Mouse (Mus musculus): Measurements from ENCODE around the gene Cdhr3. TPM values are rescaled to one million over a fixed set of nuclear protein-coding genes. Genes with fewer than 3 reads are reported as not detected.
A peak's percentile ranks its signal among the peaks of the same experiment; 100 is the strongest.
"Not testable (repeated sequence)": the region's sequence is repeated elsewhere in the genome, so short reads cannot be mapped to it uniquely, and the experiment has no call there.

Gene Cdhr3
- total RNA-seq, 2 experiments from 2014 or later = 1.2 to 1.6 TPM

- DNase-seq (ENCODE audit: low spot score in 2 of 2) = no peak
Measured at GRCm38 (mm10) chr12:33083362-33083761, 9.3 kb downstream of the Cdhr3 start.

GRCm38 (mm10) chr12:33076309-33076708, 16.4 kb downstream of the Cdhr3 start:
- no peak for DNase-seq (ENCODE audit: low spot score in 2 of 2)

DNA sequence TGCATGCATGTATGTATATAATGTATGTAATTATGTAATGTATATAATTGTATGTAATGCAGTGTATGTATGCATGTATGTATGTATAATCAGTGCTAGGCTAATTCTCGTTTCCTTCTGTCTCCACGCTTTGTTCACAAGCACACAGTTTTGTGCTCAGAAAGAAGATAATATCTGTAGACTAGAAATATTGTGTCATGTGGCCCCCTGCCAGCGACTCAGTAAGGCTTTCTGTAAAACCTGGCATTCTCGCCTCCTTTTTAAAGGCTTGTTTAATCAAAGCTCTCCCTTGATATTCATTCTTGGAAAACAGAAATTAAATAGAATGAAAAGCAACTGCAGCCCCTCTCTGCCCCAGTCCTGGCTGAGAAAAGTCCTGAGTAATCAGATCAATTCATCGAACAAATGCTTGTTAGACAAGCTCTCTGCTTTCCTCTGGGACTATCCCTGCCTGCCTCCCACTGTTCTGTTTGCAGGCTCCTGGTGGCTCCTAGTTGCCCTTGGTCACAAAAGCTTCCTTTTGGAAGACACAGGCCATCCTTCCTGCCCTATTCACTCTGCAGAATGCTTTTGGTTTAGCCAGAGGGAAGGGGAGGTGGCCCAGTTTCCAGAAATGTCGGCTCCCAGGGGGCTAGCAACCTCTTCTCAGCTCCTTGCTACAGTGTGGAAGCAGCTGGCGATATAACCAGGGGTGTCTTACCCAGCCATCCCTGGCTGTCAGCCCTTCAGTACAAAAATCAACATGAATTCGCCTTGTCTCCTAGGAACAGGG, 20.6 kb downstream of the Cdhr3 start:
- peak; percentile 31 to 36 for DNase-seq (ENCODE audit: low spot score in 2 of 2)

GRCm38 (mm10) chr12:33068977-33069376, 23.7 kb downstream of the Cdhr3 start:
- DNase-seq (ENCODE audit: low spot score in 2 of 2) = no peak

DNA sequence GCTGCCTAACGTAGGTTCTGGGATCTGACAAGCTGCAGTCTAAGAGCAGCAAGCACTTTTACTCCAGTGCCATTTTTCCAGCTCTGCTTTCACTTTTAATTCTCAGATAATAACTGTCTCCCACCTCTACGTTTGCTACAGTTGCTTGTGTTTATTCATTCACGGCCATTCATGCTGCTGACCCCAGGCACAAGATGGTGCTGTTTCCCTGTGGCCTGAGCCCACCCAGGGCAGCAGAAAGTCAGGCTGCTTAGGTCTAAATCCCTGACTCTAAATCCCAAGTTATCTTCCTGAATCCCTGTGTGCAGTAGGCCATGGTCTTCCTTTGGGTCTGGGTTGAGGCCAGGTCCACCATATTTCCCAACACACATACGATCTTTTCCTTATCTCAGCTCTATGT, 26.3 kb downstream of the Cdhr3 start:
- no peak for DNase-seq (ENCODE audit: low spot score in 2 of 2)

GRCm38 (mm10) chr12:33065162-33065561, 27.5 kb downstream of the Cdhr3 start:
- DNase-seq (ENCODE audit: low spot score in 2 of 2) = no peak

DNA sequence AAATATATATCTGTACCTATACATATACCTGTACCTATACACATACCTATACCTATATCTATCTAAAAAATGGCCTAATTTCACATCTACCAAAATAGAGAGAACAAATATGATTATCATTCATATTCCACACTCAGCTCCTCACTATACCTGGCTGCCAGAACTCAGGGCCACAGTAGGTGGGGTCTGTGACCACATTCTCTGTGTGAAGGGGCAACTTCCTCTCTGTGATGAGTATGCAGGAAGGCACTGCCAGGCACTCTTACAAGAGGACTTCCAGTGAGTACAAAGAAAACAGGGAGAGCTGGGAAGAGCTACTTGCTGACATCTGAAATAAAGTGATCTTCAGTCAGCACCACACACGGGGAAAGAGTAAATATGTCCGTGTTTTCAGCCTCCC, 28.4 kb downstream of the Cdhr3 start:
- no peak for DNase-seq (ENCODE audit: low spot score in 2 of 2)

DNA sequence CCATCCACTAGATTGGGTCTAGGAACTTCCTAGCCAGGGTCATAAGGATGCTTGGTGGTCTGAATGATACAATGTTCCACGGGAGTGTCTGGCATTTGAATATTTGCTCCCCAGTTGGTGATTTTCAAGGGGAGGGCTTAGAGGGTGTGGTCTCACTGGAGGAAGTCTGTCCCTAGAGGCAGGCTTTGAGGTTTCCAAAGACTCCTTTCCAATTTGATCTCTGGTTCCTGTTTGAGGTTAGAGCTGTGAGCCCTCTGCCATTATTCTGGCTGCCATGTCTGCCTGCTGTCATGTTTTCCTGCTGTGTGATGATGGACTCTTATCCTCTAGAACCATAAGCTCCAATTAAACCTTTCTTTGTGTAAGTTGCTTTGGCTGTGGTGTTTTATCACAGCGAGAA, 29.4 kb downstream of the Cdhr3 start:
- no peak for DNase-seq (ENCODE audit: low spot score in 2 of 2)

- DNase-seq (ENCODE audit: low spot score in 2 of 2) = not testable (repeated sequence)
Measured at GRCm38 (mm10) chr12:33062379-33062778, 30.3 kb downstream of the Cdhr3 start.

DNA sequence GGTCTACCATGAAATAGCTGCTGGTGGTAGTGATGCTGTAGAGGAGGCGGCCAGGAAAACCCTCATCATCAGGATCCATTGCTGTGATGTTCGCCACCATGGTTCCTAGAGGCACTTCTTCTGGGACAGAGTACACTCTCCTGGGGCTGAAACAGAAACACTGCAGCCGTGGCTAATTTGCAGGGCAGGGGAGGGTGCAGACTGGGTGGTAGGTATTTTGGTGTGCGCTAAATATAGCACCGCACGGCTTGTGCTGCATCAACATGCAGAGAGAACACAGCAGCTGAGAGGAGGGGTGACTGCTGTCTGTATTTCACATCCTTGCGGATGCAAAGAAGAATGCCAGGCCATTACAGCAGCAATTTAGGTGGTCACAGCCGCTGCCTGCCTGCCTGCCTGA, 31.0 kb downstream of the Cdhr3 start:
- DNase-seq (ENCODE audit: low spot score in 2 of 2) = peak; percentile 64 to 73

DNA sequence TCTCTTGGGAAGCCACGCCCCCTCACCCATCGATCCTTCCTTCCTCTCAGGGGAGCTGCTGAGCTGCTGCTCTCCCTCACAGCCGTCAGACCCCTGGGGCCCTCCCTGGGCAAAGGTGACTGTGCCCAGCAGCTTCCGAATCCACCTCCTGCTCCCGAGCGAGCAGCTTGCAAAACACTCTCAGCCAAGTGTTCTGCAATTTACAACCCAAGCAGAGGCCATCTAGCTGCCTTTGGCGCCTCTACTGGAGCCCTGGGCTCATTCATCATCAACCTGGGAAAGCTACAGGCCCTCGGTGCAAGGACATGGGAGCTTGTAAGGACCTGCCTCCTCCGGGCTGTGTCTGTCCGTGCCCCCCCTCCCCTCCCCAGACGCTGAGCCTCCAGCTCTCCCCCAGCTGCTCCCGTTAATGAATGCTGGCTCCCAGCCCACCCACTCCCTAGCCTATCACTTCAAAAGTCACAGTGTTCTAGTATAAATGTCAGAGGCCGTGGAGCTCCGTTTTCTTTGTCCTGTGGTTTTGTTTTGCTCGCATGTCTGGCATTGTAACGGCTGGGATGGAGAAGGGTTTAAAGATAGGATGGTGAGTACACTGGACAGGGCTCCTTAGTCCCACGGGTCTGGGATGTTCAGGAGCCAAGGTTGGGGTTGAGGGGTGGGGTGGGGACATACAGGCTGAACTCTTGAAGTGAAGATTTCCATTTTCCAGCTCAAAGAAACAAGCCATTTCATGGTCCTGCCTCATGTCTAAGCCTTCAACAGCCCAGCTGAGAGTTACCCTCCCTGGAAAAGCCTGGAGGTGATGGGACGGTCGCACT, 35.2 kb downstream of the Cdhr3 start:
- peak in 1 of 2 experiments; percentile 38 for DNase-seq (ENCODE audit: low spot score in 2 of 2)

DNA sequence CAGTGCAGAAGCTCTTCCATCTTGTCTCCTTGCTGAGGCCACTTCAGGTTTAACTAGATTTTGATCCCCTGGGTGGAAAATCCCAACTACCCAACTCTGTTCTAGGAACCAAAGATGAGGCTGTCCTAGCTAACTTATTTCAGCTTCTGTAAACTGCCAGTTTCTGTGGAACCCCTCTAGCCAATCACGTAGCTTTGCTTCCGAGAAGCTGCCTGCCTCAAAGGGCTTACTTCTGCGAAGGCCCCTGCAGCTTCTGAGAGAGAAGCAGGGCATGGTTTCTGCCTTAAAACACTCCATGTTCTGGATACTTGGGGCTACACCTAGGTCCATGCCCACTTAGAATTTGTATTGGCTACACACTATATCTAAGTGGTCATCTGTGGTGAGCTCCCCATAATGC, 36.1 kb downstream of the Cdhr3 start:
- no peak for DNase-seq (ENCODE audit: low spot score in 2 of 2)

DNA sequence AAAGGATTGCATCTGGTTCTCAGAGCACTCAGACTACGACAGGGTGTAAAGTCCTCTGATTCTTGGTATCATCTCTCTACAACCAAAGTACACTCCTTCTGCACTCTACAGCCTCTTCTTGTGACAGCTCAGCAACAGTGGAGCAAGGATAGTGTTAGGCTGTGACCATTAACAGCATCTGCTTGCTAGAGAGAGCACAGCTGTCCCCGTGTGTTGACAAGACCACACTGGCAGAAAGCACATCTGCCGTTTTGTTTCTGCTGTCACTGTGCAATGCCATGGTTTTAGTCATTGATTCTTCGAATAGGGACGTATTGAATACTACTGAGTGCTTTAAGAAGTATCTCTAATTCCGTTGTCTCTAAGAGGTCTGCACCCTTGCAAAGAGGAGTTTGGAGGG, 36.6 kb downstream of the Cdhr3 start:
- DNase-seq (ENCODE audit: low spot score in 2 of 2) = no peak

- DNase-seq (ENCODE audit: low spot score in 2 of 2) = no peak
Measured at GRCm38 (mm10) chr12:33053746-33054145, 38.9 kb downstream of the Cdhr3 start.

GRCm38 (mm10) chr12:33053311-33053710, 39.4 kb downstream of the Cdhr3 start:
- no peak for DNase-seq (ENCODE audit: low spot score in 2 of 2)

DNA sequence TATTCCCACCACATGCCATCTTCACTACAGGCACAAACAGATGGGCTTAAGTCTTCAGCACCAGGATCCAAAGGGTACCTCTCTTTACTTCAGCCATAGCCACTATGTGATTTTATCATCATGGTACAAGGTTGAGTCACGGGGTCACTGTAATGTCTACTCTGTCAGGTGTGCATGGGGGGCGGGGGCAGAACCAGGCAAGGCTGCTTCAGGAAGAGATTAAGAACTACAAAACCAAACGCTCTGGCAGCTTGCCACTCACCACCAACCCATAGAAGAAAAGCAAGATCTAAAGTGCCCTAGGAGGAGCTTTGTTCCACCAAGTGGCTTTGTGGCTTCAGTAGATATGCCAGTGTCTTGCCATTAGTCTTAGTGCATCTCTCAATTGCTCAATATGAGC, 44.3 kb downstream of the Cdhr3 start:
- DNase-seq (ENCODE audit: low spot score in 2 of 2) = no peak

DNA sequence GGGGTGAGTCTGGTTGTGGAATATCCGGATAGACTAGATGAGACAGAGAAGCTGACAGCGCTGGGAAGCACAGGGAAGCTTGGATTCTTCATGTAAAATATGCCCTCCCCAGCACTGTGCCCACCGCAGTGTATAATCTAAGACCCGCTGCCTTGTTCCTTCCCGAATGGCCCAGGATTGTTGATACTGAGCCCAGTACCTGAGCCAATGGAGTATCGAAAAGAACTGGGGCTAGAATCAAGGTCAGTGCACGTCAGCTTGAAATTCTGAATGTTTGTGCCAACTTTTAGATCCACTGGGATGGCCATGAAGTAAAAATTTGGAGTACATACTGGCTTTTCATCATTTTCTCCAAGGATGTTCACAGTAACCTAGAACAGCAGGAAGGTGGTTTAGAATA, 46.2 kb downstream of the Cdhr3 start:
- DNase-seq (ENCODE audit: low spot score in 2 of 2) = no peak

DNA sequence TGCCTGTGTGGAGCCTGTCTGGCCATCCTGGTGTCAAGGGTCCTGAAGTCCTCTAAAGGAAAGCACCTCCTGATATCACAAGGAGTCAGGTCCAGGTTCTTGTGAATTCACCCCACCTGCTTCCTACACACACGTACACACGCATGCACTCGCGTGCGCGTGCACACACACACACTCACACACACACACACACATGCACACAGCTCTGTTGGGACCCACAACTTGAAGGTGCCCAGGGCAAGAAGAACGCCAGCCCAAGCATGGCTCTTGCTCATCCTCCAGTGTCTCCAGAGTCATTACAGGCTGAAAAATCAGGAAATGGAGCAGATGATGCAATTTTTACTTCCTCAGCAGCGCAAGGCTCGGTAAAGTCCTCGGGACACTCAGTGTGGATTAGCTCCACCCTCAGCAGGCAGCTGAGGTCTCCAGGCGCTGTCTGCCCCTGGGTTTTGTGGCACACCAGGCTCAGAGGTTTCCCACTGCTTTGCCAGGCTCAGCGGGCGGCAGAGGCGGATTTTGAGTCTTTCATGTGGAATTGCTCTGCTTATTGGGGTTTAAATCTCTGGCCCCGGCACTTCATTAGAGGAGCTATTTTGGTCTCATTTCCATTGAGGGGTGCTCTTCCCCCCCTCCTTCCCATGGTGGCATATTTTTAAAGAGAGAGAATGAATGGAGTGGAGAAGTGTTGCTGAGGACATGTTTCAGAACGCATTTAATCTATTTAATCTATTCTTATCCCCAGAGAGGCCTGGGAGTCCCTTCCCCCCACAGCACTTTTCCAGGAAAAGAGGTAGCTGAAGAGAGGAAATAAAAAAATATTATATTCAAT, 46.9 kb downstream of the Cdhr3 start:
- DNase-seq (ENCODE audit: low spot score in 2 of 2) = no peak

GRCm38 (mm10) chr12:33041476-33041875, 51.2 kb downstream of the Cdhr3 start:
- DNase-seq (ENCODE audit: low spot score in 2 of 2) = no peak

- no peak for DNase-seq (ENCODE audit: low spot score in 2 of 2)
Measured at GRCm38 (mm10) chr12:33040811-33041210, 51.9 kb downstream of the Cdhr3 start.

- DNase-seq (ENCODE audit: low spot score in 2 of 2) = no peak
Measured at GRCm38 (mm10) chr12:33038676-33039075, 54.0 kb downstream of the Cdhr3 start.
